Mouse (Mus musculus): ENCODE results near the gene Stac3. TPM values are rescaled to one million over a fixed set of nuclear protein-coding genes. Genes with fewer than 3 reads are reported as not detected.

The Stac3 gene
- polyA plus RNA-seq, 1 experiment from 2014 or later = 2.0 TPM

GRCm38 (mm10) chr10:127479131-127479530, 22.4 kb upstream of the Stac3 start:
- Histone ChIP-seq H3K4me2 (ENCODE audit: low read length) (no peak overlapping the region), H3K4me1 (ENCODE audit: control insufficient read depth, insufficient read depth, low read depth, low read length) (no peaks in the 10 kb centered on the region), H3K27me3 (replicated peaks; ENCODE audit: control insufficient read depth, insufficient read depth, low read length) (no peaks in the 10 kb centered on the region), H3K27ac (ENCODE audit: low read depth, low read length) (no peak overlapping the region), H3K36me3 (ENCODE audit: control insufficient read depth, insufficient read depth, low read length) (peaks cover 11% of the 10 kb centered on the region), H3K9me3 (ENCODE audit: control insufficient read depth, low read length) (no peaks in the 10 kb centered on the region), H3K4me3 (ENCODE audit: low read length) (no peak overlapping the region), H3K9ac (ENCODE audit: low read depth, low read length) (no peak overlapping the region)
- WGBS = 96% methylated on average over 4 of the region's 4 CpGs
- 0 out of 2 replicates have a peak, but pooled peaks have one; percentile 50 for ATAC-seq

GRCm38 (mm10) chr10:127480833-127481813, 20.4 kb upstream of the Stac3 start:
- H3K36me3 ChIP-seq (ENCODE audit: control insufficient read depth, insufficient read depth, low read length) = peaks cover 15% of the 10 kb centered on the region
- WGBS = 84% methylated on average over 19 of the region's 19 CpGs

GRCm38 (mm10) chr10:127485235-127485634, 16.3 kb upstream of the Stac3 start:
- ATAC-seq = no peak
- H3K27me3 ChIP-seq (replicated peaks; ENCODE audit: control insufficient read depth, insufficient read depth, low read length) = no peaks in the 10 kb centered on the region
- H3K9ac ChIP-seq (ENCODE audit: low read depth, low read length) = no peak overlapping the region
- no peak overlapping the region for H3K27ac ChIP-seq (ENCODE audit: low read depth, low read length)
- H3K4me2 ChIP-seq (ENCODE audit: low read length) = no peak overlapping the region
- WGBS = 90% methylated on average over 10 of the region's 10 CpGs
- no peak overlapping the region for H3K4me3 ChIP-seq (ENCODE audit: low read length)
- no peaks in the 10 kb centered on the region for H3K9me3 ChIP-seq (ENCODE audit: control insufficient read depth, low read length)
- peaks cover 11% of the 10 kb centered on the region for H3K36me3 ChIP-seq (ENCODE audit: control insufficient read depth, insufficient read depth, low read length)
- peaks cover 6% of the 10 kb centered on the region for H3K4me1 ChIP-seq (ENCODE audit: control insufficient read depth, insufficient read depth, low read depth, low read length)

More at GRCm38 (mm10) chr10:127480833-127481813, 20.4 kb upstream of the Stac3 start:
- Histone ChIP-seq H3K27me3 (replicated peaks; ENCODE audit: control insufficient read depth, insufficient read depth, low read length) (no peaks in the 10 kb centered on the region), H3K4me1 (ENCODE audit: control insufficient read depth, insufficient read depth, low read depth, low read length) (no peaks in the 10 kb centered on the region), H3K4me2 (ENCODE audit: low read length) (no peak overlapping the region), H3K9ac (ENCODE audit: low read depth, low read length) (no peak overlapping the region), H3K4me3 (ENCODE audit: low read length) (no peak overlapping the region), H3K27ac (ENCODE audit: low read depth, low read length) (no peak overlapping the region), H3K9me3 (ENCODE audit: control insufficient read depth, low read length) (no peaks in the 10 kb centered on the region)
- ATAC-seq = peak; percentile 42; the same call in 1 of the 2 replicates

- H3K27ac ChIP-seq (ENCODE audit: low read depth, low read length) = no peak overlapping the region
- no peak for ATAC-seq
- H3K27me3 ChIP-seq (replicated peaks; ENCODE audit: control insufficient read depth, insufficient read depth, low read length) = no peaks in the 10 kb centered on the region
- peaks cover 15% of the 10 kb centered on the region for H3K4me1 ChIP-seq (ENCODE audit: control insufficient read depth, insufficient read depth, low read depth, low read length)
- H3K36me3 ChIP-seq (ENCODE audit: control insufficient read depth, insufficient read depth, low read length) = peaks cover 13% of the 10 kb centered on the region
- no peak overlapping the region for H3K4me3 ChIP-seq (ENCODE audit: low read length)
- 76% methylated on average over 7 of the region's 7 CpGs for WGBS
- H3K9ac ChIP-seq (ENCODE audit: low read depth, low read length) = no peak overlapping the region
- no peak overlapping the region for H3K4me2 ChIP-seq (ENCODE audit: low read length)
- no peaks in the 10 kb centered on the region for H3K9me3 ChIP-seq (ENCODE audit: control insufficient read depth, low read length)
Observed at GRCm38 (mm10) chr10:127488856-127489255, 12.6 kb upstream of the Stac3 start.

- peaks cover 21% of the 10 kb centered on the region for H3K36me3 ChIP-seq (ENCODE audit: control insufficient read depth, insufficient read depth, low read length)
- peak overlapping the region; percentile 76 for H3K27ac ChIP-seq (ENCODE audit: low read depth, low read length)
- peak overlapping the region; percentile 4; the same call in 1 of the 2 replicates for H3K9ac ChIP-seq (ENCODE audit: low read depth, low read length)
- H3K4me3 ChIP-seq (ENCODE audit: low read length) = no peak overlapping the region
- H3K4me1 ChIP-seq (ENCODE audit: control insufficient read depth, insufficient read depth, low read depth, low read length) = peaks cover 15% of the 10 kb centered on the region
- WGBS = 58% methylated on average over 18 of the region's 18 CpGs
- peak; percentile 72 for ATAC-seq
- H3K4me2 ChIP-seq (ENCODE audit: low read length) = no peak overlapping the region
- no peaks in the 10 kb centered on the region for H3K27me3 ChIP-seq (replicated peaks; ENCODE audit: control insufficient read depth, insufficient read depth, low read length)
- H3K9me3 ChIP-seq (ENCODE audit: control insufficient read depth, low read length) = no peaks in the 10 kb centered on the region
Observed at GRCm38 (mm10) chr10:127490160-127491127, 11.0 kb upstream of the Stac3 start.

GRCm38 (mm10) chr10:127491128-127491512, 10.4 kb upstream of the Stac3 start:
- Histone ChIP-seq H3K4me2 (ENCODE audit: low read length) (no peak overlapping the region), H3K9me3 (ENCODE audit: control insufficient read depth, low read length) (no peaks in the 10 kb centered on the region), H3K27ac (ENCODE audit: low read depth, low read length) (peak overlapping the region; percentile 76), H3K36me3 (ENCODE audit: control insufficient read depth, insufficient read depth, low read length) (peaks cover 21% of the 10 kb centered on the region), H3K9ac (ENCODE audit: low read depth, low read length) (peak overlapping the region; percentile 4), H3K27me3 (replicated peaks; ENCODE audit: control insufficient read depth, insufficient read depth, low read length) (no peaks in the 10 kb centered on the region), H3K4me3 (ENCODE audit: low read length) (no peak overlapping the region), H3K4me1 (ENCODE audit: control insufficient read depth, insufficient read depth, low read depth, low read length) (peaks cover 15% of the 10 kb centered on the region)
- WGBS = 43% methylated on average over 8 of the region's 8 CpGs
- ATAC-seq = peak; percentile 50

GRCm38 (mm10) chr10:127492118-127492517, 9.4 kb upstream of the Stac3 start:
- peaks cover 29% of the 10 kb centered on the region for H3K36me3 ChIP-seq (ENCODE audit: control insufficient read depth, insufficient read depth, low read length)
- no peaks in the 10 kb centered on the region for H3K27me3 ChIP-seq (replicated peaks; ENCODE audit: control insufficient read depth, insufficient read depth, low read length)
- 75% methylated on average over 3 of the region's 3 CpGs for WGBS
- H3K4me3 ChIP-seq (ENCODE audit: low read length) = no peak overlapping the region
- peaks cover 15% of the 10 kb centered on the region for H3K4me1 ChIP-seq (ENCODE audit: control insufficient read depth, insufficient read depth, low read depth, low read length)
- no peak overlapping the region for H3K9ac ChIP-seq (ENCODE audit: low read depth, low read length)
- H3K4me2 ChIP-seq (ENCODE audit: low read length) = no peak overlapping the region
- no peak for ATAC-seq
- no peak overlapping the region for H3K27ac ChIP-seq (ENCODE audit: low read depth, low read length)
- no peaks in the 10 kb centered on the region for H3K9me3 ChIP-seq (ENCODE audit: control insufficient read depth, low read length)

GRCm38 (mm10) chr10:127496156-127496555, 5.3 kb upstream of the Stac3 start:
- Histone ChIP-seq H3K9me3 (ENCODE audit: control insufficient read depth, low read length) (no peaks in the 10 kb centered on the region), H3K4me2 (ENCODE audit: low read length) (no peak overlapping the region), H3K9ac (ENCODE audit: low read depth, low read length) (no peak overlapping the region), H3K36me3 (ENCODE audit: control insufficient read depth, insufficient read depth, low read length) (peaks cover 41% of the 10 kb centered on the region), H3K27ac (ENCODE audit: low read depth, low read length) (no peak overlapping the region), H3K4me3 (ENCODE audit: low read length) (no peak overlapping the region), H3K4me1 (ENCODE audit: control insufficient read depth, insufficient read depth, low read depth, low read length) (peaks cover under 1% of the 10 kb centered on the region), H3K27me3 (replicated peaks; ENCODE audit: control insufficient read depth, insufficient read depth, low read length) (no peaks in the 10 kb centered on the region)
- ATAC-seq = no peak
- 97% methylated on average over 3 of the region's 3 CpGs for WGBS
